Mouse (Mus musculus) thymus, adult 2 months (tissue): ENCODE measurements at regions not wholly inside any gene's neighbourhood (a gene's known extent, or its start where the extent isn't known, plus 50 kb on each side); places are given as distances from the start of the nearest gene placed in this dataset.

ENCODE experiments used
- CTCF ChIP-seq: fragments of 200-500 bp; IDR thresholded peaks from 2 replicates; pipeline ENCODE4 v1.5.1; 2012; ENCODE audit warnings: mild to moderate bottlenecking, control low read depth, low read length, moderate library complexity, borderline replicate concordance; ENCODE audit not compliant: control insufficient read depth, poor library complexity, insufficient read depth; ENCODE audit errors: extremely low read depth
- POLR2A ChIP-seq: fragments of 200-500 bp; IDR thresholded peaks from 2 replicates; pipeline ENCODE4 v1.6.1; 2012; ENCODE audit warnings: mild to moderate bottlenecking, low read length, control low read depth, moderate library complexity; ENCODE audit not compliant: control insufficient read depth, poor library complexity, insufficient read depth; ENCODE audit errors: extremely low read depth

DNA sequence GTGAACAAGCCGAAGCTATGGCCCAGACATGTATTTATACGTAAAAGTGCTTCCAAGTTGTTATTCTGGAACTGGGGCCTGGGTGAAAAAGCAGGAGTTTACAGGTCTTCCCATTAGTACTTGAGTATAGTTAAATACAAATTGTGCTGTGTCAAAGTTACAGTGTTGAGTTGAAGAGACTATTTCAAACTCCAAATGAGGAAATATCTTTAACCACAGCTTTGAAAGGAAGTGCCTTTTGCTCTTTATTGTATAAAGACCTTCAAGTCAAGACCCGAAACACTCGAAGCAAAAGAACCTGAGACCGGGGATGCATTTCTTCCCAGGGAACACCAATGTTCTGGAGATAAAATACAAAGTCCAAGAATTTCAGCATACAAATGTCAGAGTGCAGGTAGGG, 144.8 kb downstream of the Cog6 start:
- no peak for TF ChIP-seq POLR2A
- TF ChIP-seq CTCF = no peak
